Mouse (Mus musculus) urinary bladder, adult 18-20 months (tissue): ENCODE measurements around the gene Pi4k2b.
"Not testable (repeated sequence)": the region's sequence is repeated elsewhere in the genome, so short reads cannot be mapped to it uniquely, and the experiment has no call there.

Source experiments
- DNase-seq, 2 experiments: peaks; one replicate each; pipeline ENCODE4 v3.0.0; 2022; ENCODE audit warnings: low spot score in 2 of 2, mixed read lengths in 2 of 2

The Pi4k2b gene

DNA sequence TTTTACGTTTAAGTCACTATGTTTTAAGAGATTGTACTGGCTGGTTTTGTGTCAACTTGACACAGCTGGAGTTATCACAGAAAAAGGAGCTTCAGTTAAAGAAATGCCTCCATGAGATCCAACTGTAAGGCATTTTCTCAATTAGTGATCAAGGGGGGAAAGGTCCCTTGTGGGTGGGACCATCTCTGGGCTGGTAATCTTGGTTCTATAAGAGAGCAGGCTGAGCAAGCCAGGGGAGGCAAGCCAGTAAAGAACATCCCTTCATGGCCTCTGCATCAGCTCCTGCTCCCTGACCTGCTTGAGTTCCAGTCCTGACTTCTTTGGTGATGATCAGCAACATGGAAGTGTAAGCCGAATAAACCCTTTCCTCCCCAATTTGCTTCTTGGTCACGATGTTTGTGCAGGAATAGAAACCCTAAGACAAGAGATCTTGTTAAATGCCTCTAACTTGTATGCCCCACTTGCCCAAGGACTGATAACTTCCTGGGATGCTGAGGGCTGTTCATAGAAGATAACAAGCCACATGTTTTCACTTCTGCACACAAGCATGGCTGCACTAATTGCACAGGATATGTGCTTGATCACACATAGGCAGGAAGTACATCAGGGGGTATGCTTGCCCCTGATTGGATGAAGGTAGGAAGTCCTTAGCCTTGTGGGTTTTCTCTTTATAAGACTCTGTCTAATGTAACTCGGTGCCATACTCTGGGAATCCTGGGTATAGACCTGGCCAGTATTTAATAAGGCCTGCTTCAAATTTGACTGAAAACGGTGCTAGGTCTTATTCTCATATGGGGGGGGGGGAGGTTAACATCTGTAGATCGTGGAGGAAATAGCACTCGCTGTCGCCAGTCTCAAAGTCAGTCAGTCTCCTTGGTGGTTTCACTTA, 35.3 kb downstream of the Pi4k2b start:
- not testable (repeated sequence) for DNase-seq

DNA sequence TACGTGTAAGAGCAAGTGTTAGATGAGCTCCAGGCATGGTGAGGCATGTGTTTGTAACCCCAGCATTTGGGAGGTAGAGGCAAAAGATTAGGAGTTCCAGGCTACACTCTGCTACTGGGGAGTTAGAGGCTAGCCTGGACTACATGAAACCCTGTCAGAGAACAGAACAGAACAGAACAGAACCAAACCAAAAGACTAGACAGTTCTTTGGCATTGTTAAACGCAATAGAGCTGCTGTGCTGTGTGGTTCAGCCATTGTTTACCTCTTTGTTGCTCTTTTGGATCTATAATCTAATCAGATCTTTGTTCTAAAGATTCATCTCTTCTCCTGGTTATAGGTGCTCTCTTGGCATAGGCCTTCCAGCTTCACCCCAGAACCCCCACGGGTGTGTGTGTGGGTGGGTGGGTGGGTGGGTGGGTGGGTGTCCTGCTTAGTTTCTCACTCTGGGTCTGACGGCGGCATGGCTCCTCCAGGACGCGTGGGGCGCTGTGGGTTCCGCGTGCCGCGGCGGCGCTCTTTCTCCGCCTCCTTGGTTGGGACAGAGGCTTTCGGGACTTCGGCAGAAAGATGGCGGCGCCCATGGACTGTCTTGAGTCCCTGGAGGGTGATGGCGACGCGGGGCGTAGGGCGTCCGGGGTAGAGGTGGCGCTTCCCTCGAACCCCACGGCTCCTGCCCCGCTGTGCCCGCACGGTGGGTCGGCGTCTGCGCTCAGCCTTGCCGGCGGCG, 41.3 kb downstream of the Pi4k2b start:
- peak; percentile 76 to 83 for DNase-seq

DNA sequence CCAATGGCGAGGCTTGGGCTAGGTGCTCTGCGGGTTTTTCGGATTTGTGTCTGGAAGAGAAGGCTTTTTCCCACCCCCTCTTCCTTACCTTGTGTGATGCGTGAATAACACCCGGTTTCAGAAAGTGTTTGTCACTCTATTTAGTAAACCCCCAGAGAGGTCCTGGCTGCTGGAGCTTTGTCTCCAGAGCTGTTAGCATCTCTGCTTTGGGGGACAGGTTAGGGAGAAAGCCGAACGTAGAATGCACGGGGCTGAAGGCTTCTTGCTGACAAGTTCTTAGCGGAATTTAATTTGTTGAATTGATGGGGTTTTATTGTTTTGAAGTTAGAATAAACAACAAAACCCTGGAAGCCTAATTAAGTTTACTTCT, 41.9 kb downstream of the Pi4k2b start:
- DNase-seq, result no peak

DNA sequence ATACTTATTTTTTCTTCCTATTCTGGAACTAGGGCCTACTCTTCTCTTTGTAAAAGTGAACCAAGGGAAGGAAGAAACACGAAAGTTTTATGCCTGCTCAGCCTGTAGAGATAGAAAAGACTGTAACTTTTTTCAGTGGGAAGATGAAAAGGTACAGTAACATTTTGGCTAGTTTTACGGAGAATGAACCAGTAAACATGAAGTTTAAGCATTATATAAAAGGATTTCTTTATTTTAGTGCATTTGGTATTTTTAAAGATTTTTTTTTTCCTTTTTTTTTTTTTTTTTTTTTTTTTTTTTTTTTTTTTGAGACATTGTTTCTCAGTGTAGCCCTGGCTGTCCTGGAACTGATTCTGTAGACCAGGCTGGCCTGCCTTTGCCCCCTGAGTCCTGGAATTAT, 42.6 kb downstream of the Pi4k2b start:
- no peak for DNase-seq

DNA sequence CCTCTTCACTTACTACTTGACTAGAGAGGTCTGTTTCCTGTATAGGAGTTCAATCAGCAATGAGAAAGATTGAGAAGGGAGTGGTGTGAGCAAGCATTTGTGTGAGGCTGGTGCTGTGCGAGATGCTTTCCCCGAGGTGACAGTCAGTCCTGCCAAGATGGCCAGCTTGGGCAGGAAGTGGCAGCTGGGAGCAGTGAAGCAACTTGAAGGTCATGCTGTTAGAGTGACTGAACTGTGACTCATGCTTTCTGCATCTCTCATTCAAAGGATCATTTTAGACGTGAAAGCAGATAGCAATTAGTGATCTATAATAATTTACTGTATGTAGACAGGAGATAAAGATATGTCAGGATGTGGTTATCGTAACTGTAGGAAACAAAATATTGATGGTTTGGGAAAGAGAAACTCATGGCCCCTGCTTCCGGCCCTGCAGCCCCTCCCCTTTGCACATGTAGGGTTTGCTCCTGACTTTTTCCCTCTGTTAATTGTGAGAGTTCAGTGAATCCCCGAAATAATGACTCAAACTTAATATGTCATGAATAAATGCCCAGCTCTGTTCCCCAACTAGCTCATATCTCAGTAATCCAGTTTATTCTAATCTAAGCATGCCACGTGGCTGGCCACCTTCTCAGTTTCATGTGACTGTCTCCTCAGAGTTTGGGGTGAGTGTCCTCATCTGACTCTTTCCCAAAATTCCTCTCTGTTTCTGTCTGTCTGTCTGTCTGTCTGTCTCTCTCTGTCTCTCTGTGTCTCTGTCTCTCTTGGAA, 45.4 kb downstream of the Pi4k2b start:
- DNase-seq, result no peak

DNA sequence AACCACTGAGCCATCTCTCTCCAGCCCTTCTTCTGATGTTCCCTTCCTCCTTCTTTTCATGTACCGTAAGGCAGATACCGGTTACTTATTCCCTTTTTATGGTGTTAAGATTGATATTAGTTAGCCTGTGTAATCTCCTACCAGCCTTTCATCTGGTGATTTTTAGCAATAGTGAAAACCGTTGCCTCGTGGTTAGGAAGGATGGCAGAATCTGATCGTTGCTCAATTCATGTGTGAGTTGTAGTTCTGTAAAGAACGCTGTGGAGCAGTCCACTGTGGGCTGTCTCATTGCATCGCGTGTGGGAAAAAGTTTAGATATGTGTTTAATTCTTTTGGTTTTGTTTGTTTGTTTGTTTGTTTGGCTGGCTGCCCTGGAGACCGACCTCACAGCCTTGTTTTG, 51.9 kb downstream of the Pi4k2b start:
- no peak for DNase-seq

DNA sequence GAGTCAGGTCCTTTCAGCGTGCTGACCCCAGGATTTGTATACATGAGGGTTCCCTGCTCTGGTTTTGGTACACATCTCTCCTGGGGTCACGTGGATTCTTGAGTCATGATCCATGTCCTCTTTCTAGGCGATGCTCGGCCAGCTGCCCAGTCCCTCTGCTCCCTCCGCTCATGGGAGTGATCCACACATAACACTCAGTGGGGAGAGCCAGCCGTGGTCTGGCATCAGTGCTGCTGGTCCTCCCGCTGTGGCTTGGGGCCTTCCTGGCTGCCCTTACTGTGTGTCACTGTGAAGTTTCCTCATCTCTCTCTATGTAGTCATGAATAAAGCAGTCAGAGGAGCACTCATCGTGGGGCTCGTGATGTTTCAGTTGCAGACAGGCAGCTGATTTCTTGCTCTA, 52.7 kb downstream of the Pi4k2b start:
- DNase-seq, result no peak

DNA sequence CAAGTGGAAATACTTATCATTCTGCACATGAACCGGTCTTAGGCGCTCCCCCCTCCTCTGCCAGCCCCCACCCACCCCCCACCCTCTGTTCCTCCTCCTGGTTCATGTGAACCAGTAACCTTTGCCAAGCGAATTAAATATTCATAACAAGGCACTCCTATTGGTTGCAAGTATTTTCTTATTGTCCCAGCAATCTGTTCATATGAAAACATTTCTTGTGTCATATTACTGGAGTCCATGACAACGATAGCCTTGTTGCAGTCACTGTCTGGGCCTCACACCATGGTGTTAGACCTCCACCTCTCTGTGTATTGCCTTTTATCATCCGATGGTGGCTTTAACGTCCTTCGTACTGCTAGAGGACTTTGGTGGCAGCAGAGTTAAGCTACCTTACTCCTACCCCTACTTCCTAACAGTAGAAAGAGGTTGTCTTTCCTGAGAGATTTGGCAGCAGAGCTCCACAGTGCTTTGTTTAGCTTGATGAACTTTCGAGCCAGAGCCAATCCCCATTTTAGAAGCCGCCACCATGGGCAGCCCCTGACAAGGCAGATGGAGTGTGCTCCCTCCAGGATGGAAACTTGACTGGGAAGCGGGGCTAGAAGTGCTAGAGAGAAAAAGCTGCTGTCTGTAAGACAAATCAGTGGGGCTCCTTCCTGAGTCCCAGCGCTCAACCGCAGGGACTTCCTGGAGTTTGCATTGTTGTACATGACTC, 58.1 kb downstream of the Pi4k2b start:
- DNase-seq, result no peak

DNA sequence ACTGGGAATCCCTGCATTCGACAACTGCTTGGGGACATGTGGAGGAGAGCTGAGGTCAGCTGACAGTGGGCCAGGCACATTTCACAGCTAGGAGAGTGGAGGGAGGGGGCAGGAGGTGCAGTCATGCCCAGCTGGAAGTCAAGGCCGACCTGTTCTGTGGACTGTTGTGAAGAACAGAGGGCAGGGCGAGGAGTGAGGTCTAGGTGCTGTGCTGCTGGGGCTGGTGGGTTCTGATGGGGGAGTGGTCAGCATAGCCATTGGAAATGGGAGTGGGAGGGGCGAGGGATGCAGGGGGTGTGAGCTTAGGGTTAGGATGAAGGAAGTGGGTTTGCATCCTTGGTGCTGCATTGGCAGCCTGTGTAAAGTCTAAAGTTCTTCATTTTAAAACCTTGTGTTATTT, 64.4 kb downstream of the Pi4k2b start:
- DNase-seq, result no peak

DNA sequence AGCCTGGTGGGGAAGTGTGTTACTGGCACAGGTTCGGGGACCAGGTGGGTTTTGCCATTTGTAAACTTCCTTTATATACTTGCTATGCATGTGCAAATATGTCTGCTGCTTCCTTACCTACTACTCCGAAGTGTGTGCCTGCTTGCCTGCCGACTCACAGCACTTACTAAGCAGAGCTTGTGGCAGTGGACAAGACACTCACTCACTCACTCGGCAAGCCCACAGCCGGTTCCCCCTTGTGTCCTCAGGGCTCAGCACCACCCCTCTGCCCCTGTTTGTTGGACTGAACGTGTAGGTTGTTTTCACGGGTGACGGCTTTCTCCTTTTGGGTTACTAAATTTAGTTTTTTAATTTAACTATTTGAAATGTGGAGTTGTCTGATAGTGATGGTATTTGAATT, 65.0 kb downstream of the Pi4k2b start:
- no peak for DNase-seq

DNA sequence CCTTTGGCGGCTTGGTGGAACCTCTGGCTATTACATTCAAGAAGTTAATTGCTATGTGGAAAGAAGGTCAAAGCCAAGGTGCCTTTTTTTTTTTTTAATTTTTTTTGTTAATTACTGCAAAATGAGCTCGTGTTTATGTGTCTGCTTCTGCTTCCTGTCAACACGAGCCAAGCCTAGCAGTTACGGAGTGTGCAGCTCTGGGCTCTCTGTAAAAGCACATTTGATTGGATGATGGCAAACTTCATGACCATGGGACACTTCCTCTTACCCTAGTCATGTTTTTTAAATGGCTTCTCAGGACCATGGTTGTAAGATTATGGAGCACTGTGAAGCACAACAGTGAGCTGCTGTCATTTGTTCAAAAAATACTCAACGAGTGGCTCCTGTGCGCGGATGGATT, 65.7 kb downstream of the Pi4k2b start:
- no peak for DNase-seq

DNA sequence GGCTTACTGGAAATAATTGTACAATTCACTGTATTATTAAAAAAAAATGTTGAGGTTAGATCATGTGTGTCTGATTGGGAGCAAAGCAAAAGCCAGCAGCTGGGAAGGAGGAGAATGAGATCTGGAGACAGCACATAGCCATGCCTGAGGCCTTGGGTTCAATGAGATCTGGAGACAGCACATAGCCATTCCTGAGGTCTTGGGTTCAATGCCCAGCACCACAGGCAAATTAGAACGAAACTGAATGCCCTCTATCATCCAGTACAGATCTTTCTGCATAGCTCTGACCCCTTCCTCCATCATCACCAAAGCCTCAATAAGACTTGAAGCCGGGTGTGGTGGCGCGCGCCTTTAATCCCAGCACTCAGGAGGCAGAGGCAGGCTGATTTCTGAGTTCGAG, 69.1 kb downstream of the Pi4k2b start:
- no peak for DNase-seq

DNA sequence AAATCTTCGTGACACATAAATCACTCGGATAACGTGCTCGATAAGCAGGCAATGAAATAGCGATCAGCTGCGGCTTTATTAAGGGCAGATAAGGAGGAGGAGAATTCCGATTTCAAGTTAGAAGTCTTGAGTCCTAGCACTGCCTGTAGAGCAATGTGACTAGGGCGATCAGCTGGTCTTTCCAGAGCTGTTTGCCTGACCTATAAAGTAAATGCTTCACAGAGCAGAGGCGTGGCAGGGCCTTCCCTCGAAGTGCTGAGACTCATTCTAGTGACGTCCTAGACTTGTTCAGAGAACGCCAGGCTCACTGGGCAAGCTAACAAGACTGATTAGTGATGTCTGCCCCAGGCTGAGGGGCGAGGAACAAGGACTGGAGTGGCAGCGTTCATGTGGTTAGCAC, 69.7 kb downstream of the Pi4k2b start:
- DNase-seq, result peak; percentile 9 to 12

DNA sequence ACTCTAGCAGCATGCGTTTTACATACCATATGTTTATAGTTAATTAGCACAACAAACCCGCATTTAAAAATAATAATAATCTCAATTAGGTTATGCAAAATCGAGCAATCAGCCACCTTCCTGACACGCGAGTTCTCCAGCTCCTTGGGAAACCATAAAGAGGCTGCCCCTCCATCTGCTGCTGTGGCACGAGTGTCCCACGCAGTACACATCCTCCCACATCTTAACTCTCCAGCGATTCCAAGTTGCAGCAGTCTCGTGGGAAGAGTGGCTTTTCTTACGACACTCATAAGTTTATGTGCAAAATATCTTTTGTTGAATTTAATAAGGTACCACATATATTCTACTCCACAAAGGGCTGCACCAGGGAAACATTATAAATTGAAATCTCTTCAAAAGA, 71.1 kb downstream of the Pi4k2b start:
- no peak for DNase-seq

DNA sequence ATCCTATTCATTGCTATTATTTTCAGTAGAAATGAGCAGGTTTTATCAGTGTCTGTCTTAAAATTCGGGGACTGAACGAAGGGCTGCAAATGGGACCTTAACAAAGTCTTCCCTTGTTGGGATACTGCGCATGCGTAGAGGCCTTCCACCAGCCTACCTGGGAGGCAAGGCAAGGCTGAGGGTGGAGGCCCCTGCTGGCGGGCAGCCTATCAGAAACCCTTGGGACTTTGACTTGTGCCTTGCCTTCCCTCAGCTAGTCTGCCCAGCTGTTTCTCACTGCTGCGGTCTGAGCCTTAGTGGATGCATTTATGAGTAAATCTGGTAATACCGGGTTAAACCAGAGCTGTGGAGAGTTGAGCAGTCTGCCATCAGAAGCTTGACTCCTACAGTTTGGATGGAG, 71.9 kb downstream of the Pi4k2b start:
- DNase-seq, result no peak

DNA sequence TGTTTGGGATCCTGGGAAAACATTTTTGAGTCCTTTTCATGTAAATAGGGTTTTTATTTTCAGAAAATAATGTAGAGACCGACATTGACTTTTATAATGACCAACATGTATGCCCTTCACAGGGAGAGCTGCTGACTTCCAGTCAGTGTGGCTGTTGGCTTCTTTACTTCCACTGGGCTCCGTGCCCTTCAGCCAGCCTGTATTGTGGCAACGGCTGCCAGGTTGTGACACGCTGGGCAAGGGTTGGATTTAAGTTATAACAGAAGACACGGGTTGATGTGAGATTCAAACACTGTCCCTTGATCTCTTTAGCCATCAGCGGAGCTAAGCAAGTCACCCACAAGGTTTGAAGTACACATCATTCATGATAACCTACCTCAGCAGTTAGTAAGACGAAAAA, 77.3 kb downstream of the Pi4k2b start:
- no peak for DNase-seq
